Mouse (Mus musculus): Measurements from ENCODE around the gene Lmf1. TPM values are rescaled to one million over a fixed set of nuclear protein-coding genes. Genes with fewer than 3 reads are reported as not detected.

The Lmf1 gene
- total RNA-seq, 2 experiments from 2014 or later = 0.53 to 3.4 TPM

- ATAC-seq (replicated peaks; ENCODE audit: low FRiP score, poor library complexity, severe bottlenecking) = no peak
Observed at GRCm38 (mm10) chr17:25634070-25634469, 55.2 kb downstream of the Lmf1 start.

- ATAC-seq (replicated peaks; ENCODE audit: low FRiP score, poor library complexity, severe bottlenecking) = no peak
Observed at GRCm38 (mm10) chr17:25635387-25635786, 56.5 kb downstream of the Lmf1 start.

GRCm38 (mm10) chr17:25635806-25636205, 56.9 kb downstream of the Lmf1 start:
- ATAC-seq (replicated peaks; ENCODE audit: low FRiP score, poor library complexity, severe bottlenecking) = no peak

- ATAC-seq (replicated peaks; ENCODE audit: low FRiP score, poor library complexity, severe bottlenecking) = no peak
Observed at GRCm38 (mm10) chr17:25637986-25638385, 59.1 kb downstream of the Lmf1 start.

- ATAC-seq (replicated peaks; ENCODE audit: low FRiP score, poor library complexity, severe bottlenecking) = no peak
Observed at GRCm38 (mm10) chr17:25638442-25638841, 59.6 kb downstream of the Lmf1 start.

- ATAC-seq (replicated peaks; ENCODE audit: low FRiP score, poor library complexity, severe bottlenecking) = no peak
Observed at GRCm38 (mm10) chr17:25640956-25641355, 62.1 kb downstream of the Lmf1 start.

- ATAC-seq (replicated peaks; ENCODE audit: low FRiP score, poor library complexity, severe bottlenecking) = no peak
Observed at GRCm38 (mm10) chr17:25642032-25642431, 63.1 kb downstream of the Lmf1 start.

GRCm38 (mm10) chr17:25643517-25644294, 64.8 kb downstream of the Lmf1 start:
- no peak for ATAC-seq (replicated peaks; ENCODE audit: low FRiP score, poor library complexity, severe bottlenecking)

- no peak for ATAC-seq (replicated peaks; ENCODE audit: low FRiP score, poor library complexity, severe bottlenecking)
Observed at GRCm38 (mm10) chr17:25644761-25645160, 65.9 kb downstream of the Lmf1 start.

GRCm38 (mm10) chr17:25645661-25646060, 66.8 kb downstream of the Lmf1 start:
- ATAC-seq (replicated peaks; ENCODE audit: low FRiP score, poor library complexity, severe bottlenecking) = no peak

- no peak for ATAC-seq (replicated peaks; ENCODE audit: low FRiP score, poor library complexity, severe bottlenecking)
Observed at GRCm38 (mm10) chr17:25647901-25648300, 69.0 kb downstream of the Lmf1 start.

GRCm38 (mm10) chr17:25648678-25649216, 69.9 kb downstream of the Lmf1 start:
- no peak for ATAC-seq (replicated peaks; ENCODE audit: low FRiP score, poor library complexity, severe bottlenecking)

- no peak for ATAC-seq (replicated peaks; ENCODE audit: low FRiP score, poor library complexity, severe bottlenecking)
Observed at GRCm38 (mm10) chr17:25650726-25651125, 71.8 kb downstream of the Lmf1 start.

- no peak for ATAC-seq (replicated peaks; ENCODE audit: low FRiP score, poor library complexity, severe bottlenecking)
Observed at GRCm38 (mm10) chr17:25652272-25652671, 73.4 kb downstream of the Lmf1 start.

- ATAC-seq (replicated peaks; ENCODE audit: low FRiP score, poor library complexity, severe bottlenecking) = no peak
Observed at GRCm38 (mm10) chr17:25656142-25656825, 77.4 kb downstream of the Lmf1 start.

GRCm38 (mm10) chr17:25656826-25657189, 77.9 kb downstream of the Lmf1 start:
- no peak for ATAC-seq (replicated peaks; ENCODE audit: low FRiP score, poor library complexity, severe bottlenecking)

GRCm38 (mm10) chr17:25663213-25663835, 84.4 kb downstream of the Lmf1 start:
- no peak for ATAC-seq (replicated peaks; ENCODE audit: low FRiP score, poor library complexity, severe bottlenecking)

- no peak for ATAC-seq (replicated peaks; ENCODE audit: low FRiP score, poor library complexity, severe bottlenecking)
Observed at GRCm38 (mm10) chr17:25665485-25665884, 86.6 kb downstream of the Lmf1 start.

GRCm38 (mm10) chr17:25665891-25666290, 87.0 kb downstream of the Lmf1 start:
- no peak for ATAC-seq (replicated peaks; ENCODE audit: low FRiP score, poor library complexity, severe bottlenecking)

GRCm38 (mm10) chr17:25668481-25669055, 89.7 kb downstream of the Lmf1 start:
- ATAC-seq (replicated peaks; ENCODE audit: low FRiP score, poor library complexity, severe bottlenecking) = no peak
